17 mouse cellular contexts compared by ENCODE assay signal in genomic region chr5:149107566-149107965, GRCm38 (mm10).
DNase-seq lines count a peak whose midpoint lies in the region; ATAC-seq and TF ChIP-seq lines count a peak whose summit lies in the region.
"Had no signal": no experiment of that assay in that cellular context is flagged by ENCODE, and none has a peak within 500 bp of the region (broad histone marks: within the 10 kb centered on the region; RNA-seq: fewer than 3 reads in every experiment).

No protein-coding gene starts in this region.

- H3K4me2 ChIP-seq in midbrain, embryonic 11.5 days, result no peak overlapping the region
- no peak overlapping the region for H3K4me2 ChIP-seq in midbrain, embryonic 15.5 days
- H3K4me2 ChIP-seq: embryonic facial prominence, embryonic 12.5 days; forebrain, embryonic 15.5 days had no signal

- H3K9ac ChIP-seq in midbrain, embryonic 11.5 days (ENCODE audit: low read length), result no peak overlapping the region
- no peak overlapping the region for H3K9ac ChIP-seq in midbrain, embryonic 15.5 days
- H3K9ac ChIP-seq in MEL (ENCODE audit: control insufficient read depth, low read depth, low read length, poor library complexity, severe bottlenecking), result no peak overlapping the region
- H3K9ac ChIP-seq: embryonic facial prominence, embryonic 12.5 days; forebrain, embryonic 15.5 days; forebrain, postnatal 0 days had no signal

- no peaks in the 10 kb centered on the region for H3K9me3 ChIP-seq in midbrain, embryonic 11.5 days (ENCODE audit: control insufficient read depth, low read length)
- H3K9me3 ChIP-seq in midbrain, embryonic 15.5 days, result no peaks in the 10 kb centered on the region
- H3K9me3 ChIP-seq in MEL (replicated peaks; ENCODE audit: insufficient read depth, low read length), result no peaks in the 10 kb centered on the region
- H3K9me3 ChIP-seq: embryonic facial prominence, embryonic 10.5 days; embryonic facial prominence, embryonic 12.5 days; forebrain, embryonic 15.5 days had no signal

- H3K27ac ChIP-seq in midbrain, embryonic 11.5 days (ENCODE audit: low read depth, low read length), result no peak overlapping the region
- no peak overlapping the region for H3K27ac ChIP-seq in midbrain, embryonic 15.5 days
- H3K27ac ChIP-seq in MEL (ENCODE audit: control insufficient read depth, low read depth, low read length), result no peak overlapping the region
- H3K27ac ChIP-seq: embryonic facial prominence, embryonic 10.5 days; embryonic facial prominence, embryonic 12.5 days; forebrain, embryonic 15.5 days had no signal

- no peaks in the 10 kb centered on the region; the same call in 1 of the 2 replicates for H3K4me1 ChIP-seq in midbrain, embryonic 11.5 days (ENCODE audit: control insufficient read depth, insufficient read depth, low read length)
- H3K4me1 ChIP-seq in midbrain, embryonic 15.5 days, result 0 out of 2 replicates have a peak, but pooled peaks cover 3% of the 10 kb centered on the region
- peaks cover 2 to 5% of the 10 kb centered on the region in 2 experiments for H3K4me1 ChIP-seq in MEL (ENCODE audit: control insufficient read depth in 1 of 2, insufficient read depth in 2 of 2, low read length in 2 of 2)
- H3K4me1 ChIP-seq: embryonic facial prominence, embryonic 12.5 days; forebrain, embryonic 15.5 days had no signal

- TF ChIP-seq POLR2A in MEL (IDR thresholded peaks at IDR 0.05; ENCODE audit: control insufficient read depth in 1 of 2, insufficient read depth in 1 of 2, low read depth in 1 of 2, low read length in 2 of 2, poor library complexity in 1 of 2), result no peak
- no peak for TF ChIP-seq POLR2A in brain, embryonic 14.5 days (IDR thresholded peaks at IDR 0.05; ENCODE audit: borderline replicate concordance, extremely low read depth, insufficient read depth, insufficient read length, poor library complexity, severe bottlenecking)

- WGBS in midbrain, embryonic 11.5 days, result 87% methylated on average over 3 of the region's 3 CpGs
- 61% methylated on average over 3 of the region's 3 CpGs for WGBS in midbrain, embryonic 15.5 days

- H3K36me3 ChIP-seq in midbrain, embryonic 11.5 days (ENCODE audit: control insufficient read depth, insufficient read depth, low read length), result no peaks in the 10 kb centered on the region
- no peaks in the 10 kb centered on the region for H3K36me3 ChIP-seq in midbrain, embryonic 15.5 days (replicated peaks)
- H3K36me3 ChIP-seq in MEL (ENCODE audit: control insufficient read depth in 1 of 2, insufficient read depth in 2 of 2, low read length in 2 of 2), result peaks cover 0 to 11% of the 10 kb centered on the region in 2 experiments; a peak in 2 of 4 replicates
- H3K36me3 ChIP-seq: embryonic facial prominence, embryonic 10.5 days; embryonic facial prominence, embryonic 12.5 days; forebrain, embryonic 15.5 days had no signal

- no peak for TF ChIP-seq EP300 in MEL (IDR thresholded peaks at IDR 0.05; ENCODE audit: low read depth in 1 of 2, low read length in 2 of 2)

- TF ChIP-seq RAD21 in MEL (IDR thresholded peaks at IDR 0.05; ENCODE audit: low read depth, low read length), result no peak

- no peak for ATAC-seq in midbrain, embryonic 11.5 days (ENCODE audit: low FRiP score)
- ATAC-seq in midbrain, embryonic 15.5 days (replicated peaks), result no peak
- ATAC-seq: activated CD4-positive, CD25-positive, alpha-beta regulatory T cell, adult 4 months; forebrain, embryonic 15.5 days; forebrain, postnatal 0 days; Patski had no signal

- no peaks in the 10 kb centered on the region for H3K79me2 ChIP-seq in MEL (ENCODE audit: control insufficient read depth, insufficient read depth, low read length, poor library complexity)

- no peak for TF ChIP-seq CTCF in MEL (IDR thresholded peaks at IDR 0.05 in 2 of 3, conservative IDR thresholded peaks at IDR 0.05 in 1 of 3; ENCODE audit: control insufficient read depth in 1 of 3, insufficient read depth in 1 of 3, low read depth in 2 of 3, low read length in 3 of 3, poor library complexity in 1 of 3, severe bottlenecking in 1 of 3)
- no peak for TF ChIP-seq CTCF in brain, embryonic 14.5 days (IDR thresholded peaks at IDR 0.05; ENCODE audit: borderline replicate concordance, extremely low read depth, insufficient read depth, insufficient read length)

- DNase-seq in heart, adult 11 months, result peak; percentile 12
- no peak for DNase-seq in heart, postnatal 4 days
- DNase-seq in midbrain, embryonic 11.5 days (ENCODE audit: low spot score, missing footprints), result peak; percentile 59
- peak; percentile 39 for DNase-seq in MEL (ENCODE audit: low read depth, low spot score)
- peak; percentile 35 for DNase-seq in brain, embryonic 14.5 days (ENCODE audit: low read depth)
- DNase-seq in layer of hippocampus, postnatal 25 days (ENCODE audit: extremely low spot score in 1 of 2, low spot score in 1 of 2), result no peak
- DNase-seq: cerebellum, adult 11 months; cerebellum, adult 18-20 months; cerebellum, adult 9-10 months; cerebellum, postnatal 25 days; forebrain, postnatal 0 days had no signal

- H3K4me3 ChIP-seq in midbrain, embryonic 11.5 days (ENCODE audit: low read depth, low read length), result no peak overlapping the region
- no peak overlapping the region for H3K4me3 ChIP-seq in midbrain, embryonic 15.5 days
- no peak overlapping the region for H3K4me3 ChIP-seq in MEL (ENCODE audit: control insufficient read depth in 1 of 2, insufficient read depth in 1 of 2, low read depth in 2 of 2, low read length in 2 of 2)
- H3K4me3 ChIP-seq: embryonic facial prominence, embryonic 10.5 days; embryonic facial prominence, embryonic 12.5 days; forebrain, embryonic 15.5 days had no signal

- no peaks in the 10 kb centered on the region for H3K27me3 ChIP-seq in midbrain, embryonic 11.5 days (ENCODE audit: control insufficient read depth, insufficient read depth, low read length)
- H3K27me3 ChIP-seq in midbrain, embryonic 15.5 days (replicated peaks), result no peaks in the 10 kb centered on the region
- H3K27me3 ChIP-seq in MEL (ENCODE audit: control insufficient read depth in 1 of 2, insufficient read depth in 2 of 2, low read length in 2 of 2), result no peaks in the 10 kb centered on the region
- H3K27me3 ChIP-seq: embryonic facial prominence, embryonic 12.5 days; forebrain, embryonic 15.5 days; Patski had no signal

TF ChIP-seq in MEL, 35 proteins besides CTCF, POLR2A, EP300 and RAD21:
- TF ChIP-seq RCOR1 (IDR thresholded peaks at IDR 0.05; ENCODE audit: low read depth, low read length), result peak; percentile 9; the same call in 1 of the 2 replicates
- TF ChIP-seq TBP (IDR thresholded peaks at IDR 0.05; ENCODE audit: low read depth, low read length), result no peak

Comparison
In these comparisons a context has a peak if more than half of its experiments do, and no peak if none do; other contexts are left out.
1. DNase-seq: peak in heart, adult 11 months (single experiment), midbrain, embryonic 11.5 days (single experiment), MEL (single experiment) and brain, embryonic 14.5 days (single experiment); none in heart, postnatal 4 days (single experiment) and layer of hippocampus, postnatal 25 days (0 of 2).